ENCODE assay signal across 8 mouse cellular contexts in the genomic region with DNA sequence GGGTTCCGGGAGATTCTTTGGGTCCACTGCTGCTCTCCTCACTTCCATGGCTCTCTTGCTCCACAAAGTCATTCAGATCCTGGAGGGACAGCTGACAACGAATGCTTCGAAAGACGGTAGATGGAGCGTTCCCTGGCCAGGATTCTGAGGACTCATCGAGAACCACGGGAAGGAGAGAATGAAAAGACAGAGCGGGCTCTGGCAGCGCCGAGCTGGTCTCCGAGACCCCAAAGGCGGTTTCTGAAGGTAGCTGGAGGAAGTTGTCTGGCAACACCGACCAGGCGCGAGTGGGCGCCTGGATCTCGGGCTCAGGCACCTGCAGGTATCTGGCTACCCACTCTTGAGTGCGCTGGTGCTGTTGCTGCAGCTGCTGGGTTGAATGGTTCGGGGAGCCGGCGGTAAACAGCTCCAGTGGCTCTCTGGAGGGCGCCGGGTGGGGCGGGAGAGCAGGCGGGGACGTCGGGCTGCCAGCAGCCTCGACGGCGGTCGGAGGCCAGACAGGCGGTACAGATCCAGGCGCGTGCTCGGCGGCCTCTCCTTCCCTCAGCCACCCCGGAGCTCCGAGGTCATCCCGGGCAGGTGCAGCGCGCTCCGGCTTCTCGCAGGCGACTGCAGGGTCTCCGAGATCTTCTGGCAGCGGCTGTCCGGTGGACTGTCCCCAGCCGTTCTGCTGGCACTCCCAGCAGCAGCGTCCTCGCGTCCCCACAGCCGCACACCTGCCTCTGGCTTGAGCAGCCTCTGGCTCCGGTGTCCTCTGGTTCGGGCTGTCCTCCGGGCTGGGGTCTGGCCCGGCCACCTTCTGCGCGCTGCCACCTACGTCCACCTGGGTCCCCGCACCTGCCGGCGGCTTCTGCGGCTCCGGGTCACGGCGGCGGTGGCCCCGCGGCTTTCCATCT. TPM values are rescaled to one million over a fixed set of nuclear protein-coding genes. Genes with fewer than 3 reads are reported as not detected.
DNase-seq lines count a peak whose midpoint lies in the region; ATAC-seq and TF ChIP-seq lines count a peak whose summit lies in the region.

No protein-coding gene starts in this region.

- no peaks in the 10 kb centered on the region for H3K36me3 ChIP-seq in embryonic facial prominence, embryonic 12.5 days
- H3K36me3 ChIP-seq in intestine, embryonic 16.5 days (ENCODE audit: control insufficient read depth, insufficient read depth, low read length), result 0 out of 2 replicates have a peak, but pooled peaks cover 2% of the 10 kb centered on the region
- H3K36me3 ChIP-seq in lung, postnatal 0 days (ENCODE audit: insufficient read depth, low read length), result no peaks in the 10 kb centered on the region

- 4% methylated on average over 69 of the region's 69 CpGs for WGBS in lung, adult 2 months
- WGBS in embryonic facial prominence, embryonic 12.5 days, result 2% methylated on average over 67 of the region's 69 CpGs
- 3% methylated on average over 68 of the region's 69 CpGs for WGBS in intestine, embryonic 16.5 days
- WGBS in lung, postnatal 0 days, result 4% methylated on average over 56 of the region's 69 CpGs

- TF ChIP-seq CTCF in lung, adult 2 months (IDR thresholded peaks at IDR 0.05; ENCODE audit: insufficient read depth, low read length), result no peak
- no peak for TF ChIP-seq CTCF in lung, postnatal 0 days (IDR thresholded peaks at IDR 0.05)

- no peak overlapping the region for H3K27ac ChIP-seq in embryonic facial prominence, embryonic 12.5 days
- peak overlapping the region; percentile 79; the same call in 1 of the 2 replicates for H3K27ac ChIP-seq in intestine, embryonic 16.5 days (ENCODE audit: low read length)
- H3K27ac ChIP-seq in lung, postnatal 0 days (ENCODE audit: low read length), result peak overlapping the region; percentile 71; the same call in 1 of the 2 replicates

- no peak; the same call in 1 of the 2 replicates for ATAC-seq in embryonic facial prominence, embryonic 12.5 days (ENCODE audit: insufficient number of reproducible peaks, insufficient read depth, low FRiP score, low TSS enrichment)
- peak; percentile 2 for ATAC-seq in intestine, embryonic 16.5 days
- peak; percentile 15 for ATAC-seq in lung, postnatal 0 days
- no peak for ATAC-seq in megakaryocyte progenitor cell, adult 5-6 weeks (replicated peaks; ENCODE audit: poor library complexity)

- H3K4me3 ChIP-seq in lung, adult 2 months (replicated peaks; ENCODE audit: extremely low read depth, low read depth, low read length), result peak overlapping the region; percentile 55
- peak overlapping the region; percentile 54 for H3K4me3 ChIP-seq in embryonic facial prominence, embryonic 12.5 days
- peak overlapping the region; percentile 60 for H3K4me3 ChIP-seq in intestine, embryonic 16.5 days (ENCODE audit: low read length)
- H3K4me3 ChIP-seq in lung, postnatal 0 days (ENCODE audit: low read depth, low read length), result peak overlapping the region; percentile 48

- peaks cover 61% of the 10 kb centered on the region for H3K27me3 ChIP-seq in embryonic facial prominence, embryonic 12.5 days
- H3K27me3 ChIP-seq in intestine, embryonic 16.5 days (replicated peaks; ENCODE audit: control insufficient read depth, insufficient read depth, low read length), result peaks cover 14% of the 10 kb centered on the region
- peaks cover 14% of the 10 kb centered on the region; the same call in 1 of the 2 replicates for H3K27me3 ChIP-seq in lung, postnatal 0 days (replicated peaks; ENCODE audit: insufficient read depth, low read length)

- H3K9ac ChIP-seq in embryonic facial prominence, embryonic 12.5 days, result peak overlapping the region; percentile 51
- H3K9ac ChIP-seq in intestine, embryonic 16.5 days (ENCODE audit: low read depth, low read length), result peak overlapping the region; percentile 75
- peak overlapping the region; percentile 35 for H3K9ac ChIP-seq in lung, postnatal 0 days (replicated peaks; ENCODE audit: low read depth)

- TF ChIP-seq POLR2A in lung, adult 2 months (IDR thresholded peaks at IDR 0.05; ENCODE audit: borderline replicate concordance, extremely low read depth, low read depth, low read length), result no peak

- H3K4me1 ChIP-seq in lung, adult 2 months (ENCODE audit: control insufficient read depth, insufficient read depth, low read length), result peaks cover 5% of the 10 kb centered on the region
- H3K4me1 ChIP-seq in embryonic facial prominence, embryonic 12.5 days, result peaks cover 17% of the 10 kb centered on the region
- peaks cover 15% of the 10 kb centered on the region for H3K4me1 ChIP-seq in intestine, embryonic 16.5 days (ENCODE audit: control insufficient read depth, insufficient read depth, low read length)
- 0 out of 2 replicates have a peak, but pooled peaks cover 4% of the 10 kb centered on the region for H3K4me1 ChIP-seq in lung, postnatal 0 days (ENCODE audit: insufficient read depth, low read depth, low read length)

- peak; percentile 32 for DNase-seq in lung, adult 2 months
- DNase-seq in lung, postnatal 10 days, result no peak
- DNase-seq in lung, postnatal 0 days (ENCODE audit: low spot score), result no peak
- no peak for DNase-seq in embryo, embryonic 11 days
- no peak for DNase-seq in adipocyte (ENCODE audit: low spot score)

- H3K4me2 ChIP-seq in embryonic facial prominence, embryonic 12.5 days (replicated peaks), result peak overlapping the region; percentile 97
- peak overlapping the region; percentile 78 for H3K4me2 ChIP-seq in intestine, embryonic 16.5 days (ENCODE audit: low read depth, low read length)
- peak overlapping the region; percentile 69 for H3K4me2 ChIP-seq in lung, postnatal 0 days (replicated peaks; ENCODE audit: low read depth, low read length)

- no peak for TF ChIP-seq EP300 in lung, postnatal 0 days (IDR thresholded peaks at IDR 0.05)

- H3K9me3 ChIP-seq in embryonic facial prominence, embryonic 12.5 days, result no peaks in the 10 kb centered on the region
- H3K9me3 ChIP-seq in intestine, embryonic 16.5 days (ENCODE audit: control insufficient read depth, low read length), result no peaks in the 10 kb centered on the region
- H3K9me3 ChIP-seq in lung, postnatal 0 days (ENCODE audit: low read length), result no peaks in the 10 kb centered on the region

RNA-seq across cellular contexts. Expression of a gene that starts 0.9 kb away (rescaled TPM):
- 2.0 and 2.2 TPM in 2 replicates for polyA plus RNA-seq in lung, adult 2 months (2012; rRNA removed)
- polyA plus RNA-seq in embryonic facial prominence, embryonic 12.5 days (2016; fragmentation: Nextera tagmentation; extraction: Ambion mirVana), result 0.47 and 0.59 TPM in 2 replicates
- 5.2 and 7.6 TPM in 2 replicates for polyA plus RNA-seq in intestine, embryonic 16.5 days (2015; fragmentation: Nextera tagmentation; extraction: Ambion mirVana)
- 1.2 and 1.3 TPM in 2 replicates for polyA plus RNA-seq in lung, postnatal 0 days (2015; fragmentation: Nextera tagmentation; extraction: Ambion mirVana)
- not detected in 2 replicates for total RNA-seq in megakaryocyte progenitor cell, adult 5-6 weeks (2015)
- total RNA-seq in megakaryocyte progenitor cell, adult 5-6 weeks (2017), result not detected in 2 replicates

RNA-seq across cellular contexts. Expression of a gene that starts 49.3 kb away (rescaled TPM):
- polyA plus RNA-seq in lung, adult 2 months (2012; rRNA removed), result 32.8 and 46.8 TPM in 2 replicates
- polyA plus RNA-seq in embryonic facial prominence, embryonic 12.5 days (2016; fragmentation: Nextera tagmentation; extraction: Ambion mirVana), result 248 and 263 TPM in 2 replicates
- polyA plus RNA-seq in intestine, embryonic 16.5 days (2015; fragmentation: Nextera tagmentation; extraction: Ambion mirVana), result 115 and 116 TPM in 2 replicates
- 49.1 and 58.6 TPM in 2 replicates for polyA plus RNA-seq in lung, postnatal 0 days (2015; fragmentation: Nextera tagmentation; extraction: Ambion mirVana)
- total RNA-seq in megakaryocyte progenitor cell, adult 5-6 weeks (2015), result 63.7 and 70.3 TPM in 2 replicates
- total RNA-seq in megakaryocyte progenitor cell, adult 5-6 weeks (2017), result 63.4 and 69.0 TPM in 2 replicates

Comparison
In these comparisons a context has a peak if more than half of its experiments do, and no peak if none do; other contexts are left out.
1. ATAC-seq: peak in intestine, embryonic 16.5 days (single experiment) and lung, postnatal 0 days (single experiment); none in embryonic facial prominence, embryonic 12.5 days (single experiment) and megakaryocyte progenitor cell, adult 5-6 weeks (single experiment).
2. Peak in every context shown above with its lines, with median percentiles within 50 percentile points of each other: H3K4me3 ChIP-seq, H3K4me2 ChIP-seq and H3K9ac ChIP-seq.